Mouse (Mus musculus) CH12.LX (cell line): ENCODE measurements around the gene Inpp4b.

Source experiments
- CTCF ChIP-seq, 2 experiments: IDR thresholded peaks in 1 of 2; conservative IDR thresholded peaks in 1 of 2; 2 replicates each; pipeline ENCODE4 v1.5.1; 2011 to 2012; ENCODE audit warnings: low read depth in 2 of 2, low read length in 2 of 2, improper control_type of control experiment in 1 of 2, inconsistent platforms in 1 of 2, mild to moderate bottlenecking in 1 of 2, moderate library complexity in 1 of 2
- E2F4 ChIP-seq: IDR thresholded peaks from 2 replicates; pipeline ENCODE4 v1.6.1; 2011; ENCODE audit warnings: low read depth, low read length, improper control_type of control experiment; ENCODE audit not compliant: insufficient replicate concordance
- ELF1 ChIP-seq: IDR thresholded peaks from 2 replicates; pipeline ENCODE4 v1.6.1; 2014; ENCODE audit warnings: low read depth, mild to moderate bottlenecking, inconsistent platforms, low read length, improper control_type of control experiment
- EP300 ChIP-seq: IDR thresholded peaks from 2 replicates; pipeline ENCODE4 v1.6.1; 2011; ENCODE audit warnings: low read length, improper control_type of control experiment
- ETS1 ChIP-seq: conservative IDR thresholded peaks from 2 replicates; pipeline ENCODE4 v1.6.1; 2012; ENCODE audit warnings: low read depth, mild to moderate bottlenecking, inconsistent platforms, low read length, improper control_type of control experiment, moderate library complexity
- JUN ChIP-seq: IDR thresholded peaks from 2 replicates; pipeline ENCODE4 v1.6.1; 2011; ENCODE audit warnings: low read depth, mild to moderate bottlenecking, low read length, improper control_type of control experiment, moderate library complexity; ENCODE audit not compliant: insufficient read depth
- MAZ ChIP-seq: IDR thresholded peaks from 2 replicates; pipeline ENCODE4 v1.6.1; 2012; ENCODE audit warnings: low read depth, mild to moderate bottlenecking, inconsistent platforms, low read length, improper control_type of control experiment, moderate library complexity
- POLR2A ChIP-seq: IDR thresholded peaks from 2 replicates; pipeline ENCODE4 v1.6.1; 2011; ENCODE audit warnings: low read depth, mild to moderate bottlenecking, improper control_type of control experiment, low read length
- RCOR1 ChIP-seq: conservative IDR thresholded peaks from 2 replicates; pipeline ENCODE4 v1.6.1; 2012; ENCODE audit warnings: low read depth, mild to moderate bottlenecking, inconsistent platforms, low read length, improper control_type of control experiment
- TBP ChIP-seq: conservative IDR thresholded peaks from 2 replicates; pipeline ENCODE4 v1.6.1; 2011; ENCODE audit warnings: low read depth, low read length, improper control_type of control experiment
- USF1 ChIP-seq: IDR thresholded peaks from 2 replicates; pipeline ENCODE4 v1.6.1; 2014; ENCODE audit warnings: low read depth, mild to moderate bottlenecking, inconsistent platforms, low read length, improper control_type of control experiment

GRCm38 (mm10) chr8:81780166-81780565, 437.8 kb downstream of the Inpp4b start:
- TF ChIP-seq POLR2A = no peak
- TF ChIP-seq E2F4 = no peak
- TF ChIP-seq CTCF (conservative IDR thresholded peaks at IDR 0.05 in 1 of 2, IDR thresholded peaks at IDR 0.05 in 1 of 2; ENCODE audit: low read depth in 2 of 2, low read length in 2 of 2) = no peak
- TF ChIP-seq MAZ = no peak
- no peak for TF ChIP-seq JUN
- TF ChIP-seq RCOR1 = no peak
- no peak for TF ChIP-seq EP300
- no peak for TF ChIP-seq ETS1
- TF ChIP-seq USF1 = no peak
- TF ChIP-seq ELF1 = no peak
- TF ChIP-seq TBP = no peak
